Comparison of ENCODE assay signal across 14 mouse cellular contexts in the genomic region with DNA sequence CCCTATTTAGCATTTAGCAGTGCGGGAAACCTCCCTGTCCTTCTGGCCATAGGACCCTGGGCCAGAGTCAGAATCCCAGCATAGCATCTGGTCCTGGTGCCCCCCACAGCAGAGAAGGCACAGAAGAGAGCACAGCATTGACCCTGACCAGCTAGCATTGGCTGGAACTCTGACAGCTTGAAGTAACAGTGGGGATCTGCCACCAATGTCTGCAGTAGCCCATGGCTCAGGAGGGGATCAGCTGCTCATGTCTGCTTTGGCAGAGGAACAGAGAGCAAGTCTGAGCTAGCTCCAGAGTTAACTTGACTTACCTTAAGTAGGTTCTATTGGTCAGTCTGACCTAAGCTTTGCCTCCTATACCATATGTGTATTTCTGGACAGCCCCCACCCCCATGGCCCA. TPM values are rescaled to one million over a fixed set of nuclear protein-coding genes. Genes with fewer than 3 reads are reported as not detected.
A peak's percentile ranks its signal among the peaks of the same experiment; 100 is the strongest.
DNase-seq lines count a peak whose midpoint lies in the region; ATAC-seq and TF ChIP-seq lines count a peak whose summit lies in the region.
"Had no signal": no experiment of that assay in that cellular context is flagged by ENCODE, and none has a peak within 500 bp of the region (broad histone marks: within the 10 kb centered on the region; RNA-seq: fewer than 3 reads in every experiment).

No protein-coding gene starts in this region.

- no peaks in the 10 kb centered on the region for H3K27me3 ChIP-seq in cerebellum, adult 2 months (ENCODE audit: control insufficient read depth, insufficient read depth, low read length)
- H3K27me3 ChIP-seq in hindbrain, embryonic 13.5 days, result no peaks in the 10 kb centered on the region
- no peaks in the 10 kb centered on the region for H3K27me3 ChIP-seq in hindbrain, embryonic 10.5 days (ENCODE audit: insufficient read depth, poor library complexity, severe bottlenecking)
- H3K27me3 ChIP-seq in neural tube, embryonic 12.5 days (replicated peaks), result no peaks in the 10 kb centered on the region
- H3K27me3 ChIP-seq in neural tube, embryonic 15.5 days (replicated peaks), result no peaks in the 10 kb centered on the region
- H3K27me3 ChIP-seq: CH12.LX; heart, embryonic 12.5 days; lung, embryonic 15.5 days had no signal

- 28% methylated on average over 1 of the region's 1 CpGs for WGBS in cerebellum, adult 2 months
- 88% methylated on average over 1 of the region's 1 CpGs for WGBS in hindbrain, embryonic 13.5 days
- WGBS in hindbrain, embryonic 10.5 days, result 93% methylated on average over 1 of the region's 1 CpGs
- 89% methylated on average over 1 of the region's 1 CpGs for WGBS in neural tube, embryonic 12.5 days
- 85% methylated on average over 1 of the region's 1 CpGs for WGBS in neural tube, embryonic 15.5 days

- H3K36me3 ChIP-seq in hindbrain, embryonic 13.5 days, result peaks cover 92% of the 10 kb centered on the region
- peaks cover 100% of the 10 kb centered on the region for H3K36me3 ChIP-seq in hindbrain, embryonic 10.5 days
- H3K36me3 ChIP-seq in neural tube, embryonic 12.5 days, result peaks cover 94% of the 10 kb centered on the region
- peaks cover 87% of the 10 kb centered on the region for H3K36me3 ChIP-seq in neural tube, embryonic 15.5 days

- peak overlapping the region; percentile 52 for H3K27ac ChIP-seq in cerebellum, adult 2 months (ENCODE audit: insufficient read depth, low read length)
- peak overlapping the region; percentile 76 for H3K27ac ChIP-seq in hindbrain, embryonic 13.5 days
- no peak overlapping the region for H3K27ac ChIP-seq in hindbrain, embryonic 10.5 days
- 0 out of 2 replicates have a peak overlapping the region, but pooled peaks have one; percentile 12 for H3K27ac ChIP-seq in neural tube, embryonic 12.5 days
- H3K27ac ChIP-seq in neural tube, embryonic 15.5 days (replicated peaks), result no peak overlapping the region
- H3K27ac ChIP-seq: embryonic facial prominence, embryonic 10.5 days had no signal

- peak overlapping the region; percentile 43 for H3K9ac ChIP-seq in hindbrain, embryonic 13.5 days
- no peak overlapping the region for H3K9ac ChIP-seq in neural tube, embryonic 12.5 days
- H3K9ac ChIP-seq in neural tube, embryonic 15.5 days (replicated peaks), result no peak overlapping the region
- H3K9ac ChIP-seq: heart, embryonic 12.5 days; lung, embryonic 15.5 days had no signal

- H3K4me1 ChIP-seq in cerebellum, adult 2 months (ENCODE audit: control insufficient read depth, insufficient read depth, low read length), result peaks cover 65% of the 10 kb centered on the region
- peaks cover 59% of the 10 kb centered on the region for H3K4me1 ChIP-seq in hindbrain, embryonic 13.5 days (replicated peaks)
- 0 out of 2 replicates have a peak, but pooled peaks cover 4% of the 10 kb centered on the region for H3K4me1 ChIP-seq in hindbrain, embryonic 10.5 days (replicated peaks)
- H3K4me1 ChIP-seq in neural tube, embryonic 12.5 days, result peaks cover 22% of the 10 kb centered on the region
- peaks cover 25% of the 10 kb centered on the region for H3K4me1 ChIP-seq in neural tube, embryonic 15.5 days
- H3K4me1 ChIP-seq: embryonic facial prominence, embryonic 10.5 days had no signal

- H3K9me3 ChIP-seq in hindbrain, embryonic 13.5 days, result no peaks in the 10 kb centered on the region
- H3K9me3 ChIP-seq in hindbrain, embryonic 10.5 days, result no peaks in the 10 kb centered on the region
- H3K9me3 ChIP-seq in neural tube, embryonic 12.5 days, result no peaks in the 10 kb centered on the region
- no peaks in the 10 kb centered on the region for H3K9me3 ChIP-seq in neural tube, embryonic 15.5 days (replicated peaks)
- H3K9me3 ChIP-seq: embryonic facial prominence, embryonic 10.5 days; heart, embryonic 12.5 days; lung, embryonic 15.5 days had no signal

- no peak for TF ChIP-seq POLR2A in cerebellum, adult 2 months (IDR thresholded peaks at IDR 0.05; ENCODE audit: borderline replicate concordance, insufficient read depth, low read length)

- H3K4me3 ChIP-seq in cerebellum, adult 2 months (replicated peaks; ENCODE audit: insufficient read depth, low read depth, low read length), result no peak overlapping the region
- H3K4me3 ChIP-seq in hindbrain, embryonic 13.5 days, result no peak overlapping the region
- H3K4me3 ChIP-seq in hindbrain, embryonic 10.5 days, result no peak overlapping the region
- no peak overlapping the region for H3K4me3 ChIP-seq in neural tube, embryonic 12.5 days
- no peak overlapping the region for H3K4me3 ChIP-seq in neural tube, embryonic 15.5 days (replicated peaks)
- H3K4me3 ChIP-seq: heart, embryonic 12.5 days; lung, embryonic 15.5 days; myocyte had no signal

- DNase-seq in cerebellum, adult 2 months, result peak in 1 of 2 experiments; percentile 60
- DNase-seq in cerebellum, postnatal 36 days, result no peak
- DNase-seq in hindbrain, embryonic 10.5 days (ENCODE audit: low spot score), result no peak
- DNase-seq in kidney, postnatal 4 days, result no peak
- no peak for DNase-seq in left cerebral cortex, adult 9 months (ENCODE audit: low spot score in 2 of 2)
- DNase-seq: thymus, postnatal 25 days had no signal

- TF ChIP-seq CTCF in cerebellum, adult 2 months (IDR thresholded peaks at IDR 0.05; ENCODE audit: borderline replicate concordance, insufficient read depth, low read depth, low read length), result no peak

- no peak for ATAC-seq in hindbrain, embryonic 13.5 days (ENCODE audit: low FRiP score)
- ATAC-seq in neural tube, embryonic 12.5 days (ENCODE audit: low FRiP score, low read depth), result no peak
- no peak for ATAC-seq in neural tube, embryonic 15.5 days (ENCODE audit: low FRiP score)

- H3K4me2 ChIP-seq in hindbrain, embryonic 13.5 days, result no peak overlapping the region
- no peak overlapping the region for H3K4me2 ChIP-seq in neural tube, embryonic 12.5 days (replicated peaks)
- H3K4me2 ChIP-seq in neural tube, embryonic 15.5 days, result no peak overlapping the region
- H3K4me2 ChIP-seq: heart, embryonic 12.5 days; lung, embryonic 15.5 days had no signal

RNA-seq across cellular contexts. Expression of gene Uqcr11, which starts 11.2 kb away (rescaled TPM):
- 1,410 and 1,545 TPM in 2 replicates for polyA plus RNA-seq in cerebellum, adult 2 months (2012; rRNA removed)
- polyA plus RNA-seq in hindbrain, embryonic 13.5 days (2015; fragmentation: Nextera tagmentation; extraction: Ambion mirVana), result 575 and 577 TPM in 2 replicates
- 648 and 654 TPM in 2 replicates for polyA plus RNA-seq in hindbrain, embryonic 10.5 days (2016; fragmentation: Nextera tagmentation; extraction: Ambion mirVana)
- polyA plus RNA-seq in neural tube, embryonic 12.5 days (2016; fragmentation: Nextera tagmentation; extraction: Ambion mirVana), result 436 and 478 TPM in 2 replicates
- polyA plus RNA-seq in neural tube, embryonic 15.5 days (2015; fragmentation: Nextera tagmentation; extraction: Ambion mirVana), result 731 and 790 TPM in 2 replicates

RNA-seq across cellular contexts. Expression of gene Tcf3, which starts 15.6 kb away (rescaled TPM):
- polyA plus RNA-seq in cerebellum, adult 2 months (2012; rRNA removed), result 34.2 and 38.8 TPM in 2 replicates
- polyA plus RNA-seq in hindbrain, embryonic 13.5 days (2015; fragmentation: Nextera tagmentation; extraction: Ambion mirVana), result 60.9 and 62.5 TPM in 2 replicates
- 191 and 198 TPM in 2 replicates for polyA plus RNA-seq in hindbrain, embryonic 10.5 days (2016; fragmentation: Nextera tagmentation; extraction: Ambion mirVana)
- polyA plus RNA-seq in neural tube, embryonic 12.5 days (2016; fragmentation: Nextera tagmentation; extraction: Ambion mirVana), result 156 and 166 TPM in 2 replicates
- 33.4 and 51.7 TPM in 2 replicates for polyA plus RNA-seq in neural tube, embryonic 15.5 days (2015; fragmentation: Nextera tagmentation; extraction: Ambion mirVana)

RNA-seq across cellular contexts. Expression of gene Mbd3, which starts 18.5 kb away (rescaled TPM):
- polyA plus RNA-seq in cerebellum, adult 2 months (2012; rRNA removed), result 193 and 199 TPM in 2 replicates
- 230 TPM in 2 replicates for polyA plus RNA-seq in hindbrain, embryonic 13.5 days (2015; fragmentation: Nextera tagmentation; extraction: Ambion mirVana)
- 341 and 365 TPM in 2 replicates for polyA plus RNA-seq in hindbrain, embryonic 10.5 days (2016; fragmentation: Nextera tagmentation; extraction: Ambion mirVana)
- polyA plus RNA-seq in neural tube, embryonic 12.5 days (2016; fragmentation: Nextera tagmentation; extraction: Ambion mirVana), result 304 and 314 TPM in 2 replicates
- polyA plus RNA-seq in neural tube, embryonic 15.5 days (2015; fragmentation: Nextera tagmentation; extraction: Ambion mirVana), result 195 and 209 TPM in 2 replicates

RNA-seq across cellular contexts. Expression of gene Mex3d, which starts 30.4 kb away (rescaled TPM):
- polyA plus RNA-seq in cerebellum, adult 2 months (2012; rRNA removed), result 16.1 and 16.2 TPM in 2 replicates
- polyA plus RNA-seq in hindbrain, embryonic 13.5 days (2015; fragmentation: Nextera tagmentation; extraction: Ambion mirVana), result 14.8 and 16.5 TPM in 2 replicates
- polyA plus RNA-seq in hindbrain, embryonic 10.5 days (2016; fragmentation: Nextera tagmentation; extraction: Ambion mirVana), result 7.2 and 8.8 TPM in 2 replicates
- 23.6 and 26.5 TPM in 2 replicates for polyA plus RNA-seq in neural tube, embryonic 12.5 days (2016; fragmentation: Nextera tagmentation; extraction: Ambion mirVana)
- 9.1 and 14.0 TPM in 2 replicates for polyA plus RNA-seq in neural tube, embryonic 15.5 days (2015; fragmentation: Nextera tagmentation; extraction: Ambion mirVana)

Comparison
In these comparisons a context has a peak if more than half of its experiments do, and no peak if none do; other contexts are left out.
1. H3K27ac ChIP-seq: peak in cerebellum, adult 2 months (single experiment), hindbrain, embryonic 13.5 days (single experiment) and neural tube, embryonic 12.5 days (single experiment); none in hindbrain, embryonic 10.5 days (single experiment) and neural tube, embryonic 15.5 days (single experiment).